Mouse (Mus musculus): Measurements from ENCODE around the gene Adgrg5. TPM values are rescaled to one million over a fixed set of nuclear protein-coding genes. Genes with fewer than 3 reads are reported as not detected.

The Adgrg5 gene
- polyA plus RNA-seq, 1 experiment from 2014 or later = 0.07 TPM

- H3K4me2 ChIP-seq = peak within 1 kb of the TSS; percentile 85
- no peaks in the 10 kb centered on the region for H3K36me3 ChIP-seq
- peak within 1 kb of the TSS; percentile 90 for H3K27ac ChIP-seq
- peak within 1 kb of the TSS; percentile 82 for H3K4me3 ChIP-seq
- ATAC-seq (ENCODE audit: insufficient number of reproducible peaks, insufficient read depth, low FRiP score, low TSS enrichment, low read depth) = peak; percentile 48
- WGBS = 3% methylated on average over 34 of the region's 51 CpGs
- H3K27me3 ChIP-seq = peaks cover 10% of the 10 kb centered on the region; the same call in 1 of the 2 replicates
- peaks cover 47% of the 10 kb centered on the region for H3K4me1 ChIP-seq
- H3K9me3 ChIP-seq = no peaks in the 10 kb centered on the region
- peak within 1 kb of the TSS; percentile 92 for H3K9ac ChIP-seq
Measured at GRCm38 (mm10) chr8:94917851-94918495, 5.5 kb upstream of the Adgrg5 start, which contains the start of gene Ccdc102a. Gene Ccdc102a, minus strand, starts transcription at chr8:94918098.

GRCm38 (mm10) chr8:94919256-94919655, 4.2 kb upstream of the Adgrg5 start:
- no peaks in the 10 kb centered on the region for H3K36me3 ChIP-seq
- no peak overlapping the region for H3K9ac ChIP-seq
- H3K4me2 ChIP-seq = no peak overlapping the region
- H3K4me3 ChIP-seq = no peak overlapping the region
- peaks cover 34% of the 10 kb centered on the region for H3K4me1 ChIP-seq
- H3K27me3 ChIP-seq = no peaks in the 10 kb centered on the region
- no peak for ATAC-seq (ENCODE audit: insufficient number of reproducible peaks, insufficient read depth, low FRiP score, low TSS enrichment, low read depth)
- no peaks in the 10 kb centered on the region for H3K9me3 ChIP-seq
- H3K27ac ChIP-seq = no peak overlapping the region

DNA sequence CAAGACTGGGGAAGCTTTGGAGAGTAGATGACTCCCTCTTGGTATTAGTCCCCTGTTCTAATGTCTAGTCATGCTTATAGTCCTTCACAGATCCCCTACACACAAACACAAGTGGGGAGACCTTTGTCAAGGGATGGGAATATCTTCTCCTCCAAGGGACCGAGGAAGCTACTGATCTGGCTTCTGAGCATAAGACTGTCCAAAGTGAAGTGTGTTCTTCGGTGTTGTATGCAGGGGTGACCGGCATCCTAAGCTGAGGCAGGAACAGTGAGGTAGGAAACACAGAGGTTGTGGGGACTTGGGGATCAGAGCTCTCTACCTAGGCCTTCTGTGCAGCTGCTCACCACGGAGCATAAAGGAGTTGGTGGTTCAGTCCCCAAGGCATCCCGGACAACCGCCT, 1.3 kb upstream of the Adgrg5 start:
- WGBS = 68% methylated on average over 6 of the region's 6 CpGs
- no peak overlapping the region for H3K4me3 ChIP-seq
- no peaks in the 10 kb centered on the region for H3K36me3 ChIP-seq

DNA sequence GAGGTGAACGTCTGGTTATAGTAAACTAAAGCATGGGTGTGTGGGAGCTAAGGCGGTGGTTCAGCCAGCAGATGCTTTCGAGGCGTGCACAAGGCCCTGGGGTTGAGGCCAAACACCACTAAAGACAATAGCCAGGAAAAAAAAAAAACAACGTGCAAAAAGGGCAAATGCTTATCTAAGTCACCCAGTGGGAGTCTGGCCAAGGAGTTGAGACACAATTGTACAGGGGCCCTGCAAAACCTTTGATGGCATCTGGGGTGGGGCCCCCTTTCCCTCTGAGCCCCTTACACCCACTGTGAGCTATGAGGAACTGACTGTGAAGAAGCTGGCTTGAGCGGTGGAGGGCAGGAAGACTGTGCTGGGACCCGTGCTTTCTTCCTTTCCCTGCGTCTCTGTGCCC, 892 bp upstream of the Adgrg5 start:
- Histone ChIP-seq H3K36me3 (no peaks in the 10 kb centered on the region), H3K27ac (no peak overlapping the region), H3K9me3 (no peaks in the 10 kb centered on the region), H3K4me3 (no peak overlapping the region), H3K4me2 (no peak overlapping the region), H3K4me1 (peaks cover 7% of the 10 kb centered on the region), H3K27me3 (no peaks in the 10 kb centered on the region), H3K9ac (no peak overlapping the region)
- ATAC-seq (ENCODE audit: insufficient number of reproducible peaks, insufficient read depth, low FRiP score, low TSS enrichment, low read depth) = no peak
- WGBS = 44% methylated on average over 8 of the region's 8 CpGs

More for the DNA sequence above, 1.3 kb upstream of the Adgrg5 start:
- Histone ChIP-seq H3K4me2 (no peak overlapping the region), H3K27ac (no peak overlapping the region), H3K9me3 (no peaks in the 10 kb centered on the region), H3K27me3 (no peaks in the 10 kb centered on the region), H3K9ac (no peak overlapping the region), H3K4me1 (peaks cover 7% of the 10 kb centered on the region)
- ATAC-seq (ENCODE audit: insufficient number of reproducible peaks, insufficient read depth, low FRiP score, low TSS enrichment, low read depth) = no peak

- H3K4me3 ChIP-seq = no peak overlapping the region
- 75% methylated on average over 3 of the region's 3 CpGs for WGBS
- H3K27me3 ChIP-seq = no peaks in the 10 kb centered on the region
- H3K4me1 ChIP-seq = no peaks in the 10 kb centered on the region
- H3K27ac ChIP-seq = no peak overlapping the region
- H3K9ac ChIP-seq = no peak overlapping the region
- H3K9me3 ChIP-seq = no peaks in the 10 kb centered on the region
- ATAC-seq (ENCODE audit: insufficient number of reproducible peaks, insufficient read depth, low FRiP score, low TSS enrichment, low read depth) = no peak
- H3K4me2 ChIP-seq = no peak overlapping the region
- no peaks in the 10 kb centered on the region for H3K36me3 ChIP-seq
Measured at GRCm38 (mm10) chr8:94928227-94928626, 4.7 kb downstream of the Adgrg5 start.

DNA sequence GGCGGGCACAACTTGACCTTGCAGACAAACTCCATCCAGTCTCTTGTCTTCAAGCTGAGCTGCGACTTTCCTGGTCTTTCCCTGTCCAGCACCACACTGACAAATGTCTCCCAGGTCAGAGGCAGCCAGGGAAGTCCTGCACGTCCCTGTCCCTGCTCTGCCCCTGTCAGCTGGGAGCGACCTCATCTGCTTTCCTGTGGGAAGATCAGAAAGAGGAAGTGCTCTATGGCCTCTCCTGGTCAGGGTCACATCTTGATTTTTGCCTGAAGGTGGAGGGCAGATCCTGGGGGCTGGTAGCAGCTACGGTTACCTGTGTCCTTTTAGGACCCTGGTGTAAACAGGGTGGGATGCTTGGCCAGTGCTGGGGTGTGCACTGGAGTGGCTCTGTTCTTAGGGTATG, 10.4 kb downstream of the Adgrg5 start:
- no peaks in the 10 kb centered on the region for H3K36me3 ChIP-seq
- no peaks in the 10 kb centered on the region for H3K4me1 ChIP-seq
- H3K27ac ChIP-seq = no peak overlapping the region
- H3K4me3 ChIP-seq = no peak overlapping the region
- H3K4me2 ChIP-seq = no peak overlapping the region
- 45% methylated on average over 5 of the region's 5 CpGs for WGBS
- H3K9ac ChIP-seq = no peak overlapping the region
- no peaks in the 10 kb centered on the region for H3K9me3 ChIP-seq
- no peak for ATAC-seq (ENCODE audit: insufficient number of reproducible peaks, insufficient read depth, low FRiP score, low TSS enrichment, low read depth)
- 0 out of 2 replicates have a peak, but pooled peaks cover 4% of the 10 kb centered on the region for H3K27me3 ChIP-seq

DNA sequence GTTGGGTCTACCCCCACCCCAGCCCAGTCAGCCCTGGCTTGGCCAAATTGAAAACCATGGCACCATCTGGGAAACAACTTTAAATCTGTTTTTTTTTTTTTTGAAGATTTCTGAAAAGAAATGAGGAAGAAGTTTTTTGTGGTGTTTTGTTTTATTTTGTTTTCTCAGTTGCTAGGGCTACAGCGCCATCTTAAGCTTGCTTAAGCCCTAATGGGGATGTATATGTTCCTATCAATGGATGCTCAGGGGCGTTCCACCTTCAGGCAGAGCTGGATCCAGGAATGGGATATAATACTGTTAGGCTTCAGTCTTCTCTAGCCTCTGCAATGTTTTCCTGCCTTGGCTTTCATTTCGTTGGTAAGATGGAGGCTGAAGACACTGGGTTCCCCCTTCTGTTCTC, 11.7 kb downstream of the Adgrg5 start:
- Histone ChIP-seq H3K4me3 (no peak overlapping the region), H3K27me3 (0 out of 2 replicates have a peak, but pooled peaks cover 4% of the 10 kb centered on the region), H3K4me1 (no peaks in the 10 kb centered on the region), H3K27ac (no peak overlapping the region), H3K9ac (no peak overlapping the region), H3K9me3 (no peaks in the 10 kb centered on the region), H3K4me2 (no peak overlapping the region), H3K36me3 (no peaks in the 10 kb centered on the region)
- WGBS = 75% methylated on average over 3 of the region's 3 CpGs
- ATAC-seq (ENCODE audit: insufficient number of reproducible peaks, insufficient read depth, low FRiP score, low TSS enrichment, low read depth) = no peak

DNA sequence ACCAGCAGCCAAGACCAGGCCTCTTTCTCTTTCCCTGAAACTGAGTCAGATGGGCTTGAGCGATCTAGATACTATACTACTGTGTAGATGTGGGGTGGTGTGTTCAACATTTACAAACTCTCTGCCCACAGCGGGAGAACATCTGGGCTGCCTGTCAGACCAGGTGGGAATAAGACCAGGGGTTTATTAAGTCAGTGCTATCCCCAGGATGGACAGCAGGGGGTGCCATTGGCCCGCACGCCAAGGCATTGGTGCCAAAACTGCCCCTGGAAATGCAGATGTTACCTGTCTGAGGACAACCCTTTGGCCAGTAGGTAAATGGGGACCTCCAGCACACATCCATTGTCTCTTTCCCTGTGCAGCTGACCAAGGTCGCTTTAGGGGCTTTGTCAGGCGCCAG, 19.1 kb downstream of the Adgrg5 start:
- peaks cover 5% of the 10 kb centered on the region; the same call in 1 of the 2 replicates for H3K27me3 ChIP-seq
- no peak overlapping the region for H3K9ac ChIP-seq
- H3K9me3 ChIP-seq = no peaks in the 10 kb centered on the region
- ATAC-seq (ENCODE audit: insufficient number of reproducible peaks, insufficient read depth, low FRiP score, low TSS enrichment, low read depth) = no peak
- no peaks in the 10 kb centered on the region for H3K36me3 ChIP-seq
- H3K27ac ChIP-seq = no peak overlapping the region
- H3K4me2 ChIP-seq = no peak overlapping the region
- WGBS = 15% methylated on average over 6 of the region's 6 CpGs
- H3K4me3 ChIP-seq = no peak overlapping the region
- peaks cover 4% of the 10 kb centered on the region; the same call in 1 of the 2 replicates for H3K4me1 ChIP-seq

GRCm38 (mm10) chr8:94945185-94945584, 21.7 kb downstream of the Adgrg5 start:
- H3K4me3 ChIP-seq = no peak overlapping the region
- H3K9ac ChIP-seq = no peak overlapping the region
- no peak for ATAC-seq (ENCODE audit: insufficient number of reproducible peaks, insufficient read depth, low FRiP score, low TSS enrichment, low read depth)
- H3K9me3 ChIP-seq = no peaks in the 10 kb centered on the region
- H3K4me2 ChIP-seq = no peak overlapping the region
- peaks cover 5% of the 10 kb centered on the region; the same call in 1 of the 2 replicates for H3K27me3 ChIP-seq
- H3K27ac ChIP-seq = no peak overlapping the region
- peaks cover 4% of the 10 kb centered on the region; the same call in 1 of the 2 replicates for H3K4me1 ChIP-seq
- 47% methylated on average over 6 of the region's 6 CpGs for WGBS
- H3K36me3 ChIP-seq = no peaks in the 10 kb centered on the region

- Histone ChIP-seq H3K4me1 (peaks cover 4% of the 10 kb centered on the region; the same call in 1 of the 2 replicates), H3K4me3 (no peak overlapping the region), H3K27ac (no peak overlapping the region), H3K9ac (no peak overlapping the region), H3K27me3 (no peaks in the 10 kb centered on the region), H3K36me3 (no peaks in the 10 kb centered on the region), H3K9me3 (no peaks in the 10 kb centered on the region), H3K4me2 (no peak overlapping the region)
- no peak for ATAC-seq (ENCODE audit: insufficient number of reproducible peaks, insufficient read depth, low FRiP score, low TSS enrichment, low read depth)
- WGBS = 77% methylated on average over 4 of the region's 4 CpGs
Measured at GRCm38 (mm10) chr8:94948421-94948820, 24.9 kb downstream of the Adgrg5 start.

DNA sequence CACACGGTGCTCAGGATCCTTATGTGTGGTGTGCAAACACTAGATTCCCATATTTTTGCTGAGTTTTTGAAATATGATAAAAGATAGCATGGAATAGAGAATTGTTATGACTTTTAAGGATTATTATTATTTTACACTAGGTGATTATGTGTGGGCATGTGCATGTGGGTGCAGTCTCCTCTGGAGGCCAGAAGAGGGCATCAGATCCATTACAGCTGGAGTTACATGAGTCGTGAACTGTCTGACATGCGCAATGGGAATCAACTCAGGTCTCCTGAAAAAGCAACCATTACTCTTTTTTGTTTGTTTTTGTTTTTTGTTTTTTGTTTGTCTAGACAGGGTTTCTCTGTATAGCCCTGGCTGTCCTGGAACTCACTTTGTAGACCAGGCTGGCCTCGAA, 25.5 kb downstream of the Adgrg5 start:
- WGBS = 90% methylated on average over 4 of the region's 4 CpGs
- peaks cover 4% of the 10 kb centered on the region; the same call in 1 of the 2 replicates for H3K4me1 ChIP-seq
- no peak overlapping the region for H3K9ac ChIP-seq
- ATAC-seq (ENCODE audit: insufficient number of reproducible peaks, insufficient read depth, low FRiP score, low TSS enrichment, low read depth) = no peak
- no peak overlapping the region for H3K4me2 ChIP-seq
- H3K9me3 ChIP-seq = no peaks in the 10 kb centered on the region
- no peaks in the 10 kb centered on the region for H3K36me3 ChIP-seq
- H3K4me3 ChIP-seq = no peak overlapping the region
- H3K27me3 ChIP-seq = no peaks in the 10 kb centered on the region
- no peak overlapping the region for H3K27ac ChIP-seq

- H3K4me3 ChIP-seq = no peak overlapping the region
- H3K27ac ChIP-seq = no peak overlapping the region
- no peaks in the 10 kb centered on the region for H3K36me3 ChIP-seq
- peaks cover 4% of the 10 kb centered on the region; the same call in 1 of the 2 replicates for H3K4me1 ChIP-seq
- no peak overlapping the region for H3K4me2 ChIP-seq
- ATAC-seq (ENCODE audit: insufficient number of reproducible peaks, insufficient read depth, low FRiP score, low TSS enrichment, low read depth) = no peak
- no peak overlapping the region for H3K9ac ChIP-seq
- WGBS = 18% methylated on average over 4 of the region's 4 CpGs
- H3K27me3 ChIP-seq = no peaks in the 10 kb centered on the region
- no peaks in the 10 kb centered on the region for H3K9me3 ChIP-seq
Measured at GRCm38 (mm10) chr8:94950046-94950445, 26.6 kb downstream of the Adgrg5 start.

All from embryonic facial prominence, embryonic 13.5 days (tissue).